Mouse (Mus musculus) lung, embryonic 16.5 days (tissue): Measurements from ENCODE around the gene Tspan10. TPM values are rescaled to one million over a fixed set of nuclear protein-coding genes. Genes with fewer than 3 reads are reported as not detected.

Experiments used
- ATAC-seq: fragments of 200-750 bp; cut with Nextera tagmentation; 2 replicates; pipeline ENCODE4 v1.8.0; 2017; ENCODE audit warnings: low read depth, mild to moderate bottlenecking, moderate library complexity
- H3K27ac ChIP-seq: fragments of 300-500 bp; sonication (generic); 2 replicates; pipeline ENCODE4 v1.5.1; 2014; ENCODE audit warnings: mild to moderate bottlenecking, control low read depth, low read length
- H3K27me3 ChIP-seq: fragments of 300-500 bp; sonication (generic); 2 replicates; pipeline ENCODE4 v1.6.1; 2014; ENCODE audit warnings: low read depth, low read length, mixed read lengths; ENCODE audit not compliant: control insufficient read depth, insufficient read depth
- H3K36me3 ChIP-seq: fragments of 300-500 bp; sonication (generic); 2 replicates; pipeline ENCODE4 v1.6.1; 2014; ENCODE audit warnings: low read length; ENCODE audit not compliant: control insufficient read depth, insufficient read depth
- H3K4me1 ChIP-seq: fragments of 300-500 bp; sonication (generic); replicated peaks from 2 replicates; pipeline ENCODE4 v1.6.1; 2014; ENCODE audit warnings: low read length, mixed read lengths; ENCODE audit not compliant: control insufficient read depth, insufficient read depth
- H3K4me2 ChIP-seq: fragments of 300-500 bp; sonication (generic); 2 replicates; pipeline ENCODE4 v1.6.1; 2014; ENCODE audit warnings: low read depth, low read length, control low read depth
- H3K4me3 ChIP-seq: fragments of 300-500 bp; sonication (generic); 2 replicates; pipeline ENCODE4 v1.5.1; 2014; ENCODE audit warnings: mild to moderate bottlenecking, low read length, control low read depth
- H3K9ac ChIP-seq: fragments of 300-500 bp; sonication (generic); 2 replicates; pipeline ENCODE4 v1.6.1; 2014; ENCODE audit warnings: low read length, control low read depth
- H3K9me3 ChIP-seq: fragments of 300-500 bp; sonication (generic); 2 replicates; pipeline ENCODE4 v1.6.1; 2016; ENCODE audit warnings: low read length; ENCODE audit not compliant: control insufficient read depth
- whole genome bisulfite sequencing: fragments of 180-500 bp; shearing (Covaris S2); extraction: QIAGEN DNeasy Blood & Tissue Kit; methylation state at CpG from one replicate; pipeline ENCODE4 v1.1.7; 2014; 5-methylcytosine and 5-hydroxymethylcytosine counted together
- polyA plus RNA-seq: library from polyadenylated mRNA; unstranded; fragments of >200 nt; fragmentation: Nextera tagmentation; extraction: Ambion mirVana; gene quantifications from 2 replicates; pipeline ENCODE4 v1.2.1, GENCODE M21; 2015

The Tspan10 gene
- polyA plus RNA-seq, 1 experiment from 2014 or later, result not detected

DNA sequence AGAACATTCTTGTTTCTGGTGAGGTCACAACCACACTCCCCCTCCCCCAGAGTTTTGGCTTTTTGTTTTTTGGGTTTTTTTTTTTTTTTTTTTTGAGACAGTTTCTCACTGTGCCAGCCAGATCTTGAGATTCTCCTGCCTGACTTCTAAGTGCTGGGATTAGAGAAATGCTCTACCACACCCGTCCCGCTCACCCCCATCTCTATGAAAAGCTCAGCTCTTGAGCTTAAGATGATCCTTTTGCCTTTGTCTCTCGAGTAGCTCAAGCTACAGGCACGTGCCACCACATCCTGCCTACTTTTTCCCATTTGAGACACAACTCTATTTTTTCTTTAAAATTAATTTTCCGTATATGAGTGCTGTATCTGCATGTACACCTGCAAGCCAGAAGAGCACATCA lies 21.9 kb downstream of the Tspan10 start:
- Histone ChIP-seq H3K27me3 (no peaks in the 10 kb centered on the region), H3K36me3 (peaks cover 9% of the 10 kb centered on the region), H3K27ac (no peak overlapping the region), H3K9me3 (no peaks in the 10 kb centered on the region), H3K9ac (no peak overlapping the region), H3K4me3 (no peak overlapping the region), H3K4me1 (peaks cover 16% of the 10 kb centered on the region), H3K4me2 (no peak overlapping the region)
- 79% methylated on average over 5 of the region's 5 CpGs for WGBS
- no peak for ATAC-seq

DNA sequence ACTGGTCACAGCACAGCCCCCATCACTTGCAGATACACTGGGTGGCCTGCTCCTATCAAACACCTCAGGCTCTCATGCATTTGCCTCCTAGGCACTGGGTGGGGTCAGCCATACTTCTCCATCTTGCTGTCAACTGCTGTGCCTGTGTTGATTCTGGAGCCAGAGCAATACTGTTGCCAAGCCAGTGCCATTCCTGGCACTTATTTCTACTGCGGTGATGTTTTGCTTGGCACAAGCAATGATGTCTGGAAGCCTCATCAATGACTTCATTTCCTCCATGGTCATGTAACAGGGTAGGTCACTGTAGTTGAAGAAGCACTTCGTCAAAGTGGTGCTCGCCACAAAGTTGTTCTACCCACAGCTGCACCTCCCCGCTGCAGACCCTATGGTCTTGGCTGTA lies 23.1 kb downstream of the Tspan10 start:
- Histone ChIP-seq H3K9ac (no peak overlapping the region), H3K36me3 (0 out of 2 replicates have a peak, but pooled peaks cover 2% of the 10 kb centered on the region), H3K27ac (no peak overlapping the region), H3K4me3 (no peak overlapping the region), H3K4me2 (no peak overlapping the region), H3K4me1 (peaks cover 16% of the 10 kb centered on the region), H3K27me3 (no peaks in the 10 kb centered on the region), H3K9me3 (no peaks in the 10 kb centered on the region)
- WGBS, result 87% methylated on average over 4 of the region's 4 CpGs
- no peak for ATAC-seq

DNA sequence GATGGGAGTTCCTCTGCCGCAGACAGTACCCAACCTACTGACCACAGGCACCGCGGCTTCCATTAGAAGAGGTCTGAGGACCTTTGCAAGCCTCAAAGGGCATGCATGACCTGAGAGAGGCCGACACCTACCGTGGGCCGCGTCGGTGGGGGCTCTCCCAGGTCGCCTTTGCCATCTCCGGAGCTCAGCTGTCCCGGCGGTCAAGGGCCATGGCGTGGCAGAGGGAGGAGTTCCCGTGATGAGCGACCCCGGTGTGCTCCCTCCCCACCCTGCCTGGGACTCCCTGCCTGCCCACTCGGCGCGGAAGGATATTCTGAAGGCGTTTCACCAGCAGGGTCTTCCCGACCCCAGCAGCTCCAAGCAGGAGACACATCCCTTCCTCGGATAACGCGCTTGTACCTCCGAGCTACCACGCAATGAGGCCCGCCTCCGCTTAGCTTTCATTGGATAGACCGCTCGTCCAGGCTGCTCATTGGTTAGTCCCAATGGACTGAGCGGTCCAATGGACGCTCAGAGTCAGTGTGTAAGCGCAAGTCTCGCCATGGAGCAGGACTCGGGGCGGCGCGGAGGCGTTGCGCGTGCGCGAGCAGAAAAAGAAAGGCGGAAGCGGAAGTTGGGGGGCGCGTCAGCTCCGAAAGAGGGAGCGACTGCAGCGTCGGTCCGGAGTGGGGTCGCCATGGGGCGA lies 24.7 kb downstream of the Tspan10 start, which contains the start of gene Arl16:
TSS of gene Arl16 (minus strand) at position 557 of the 685 bp plus-strand sequence.
- Histone ChIP-seq H3K27ac (peak within 1 kb of the TSS; percentile 65), H3K9ac (peak within 1 kb of the TSS; percentile 90), H3K36me3 (peaks cover 10% of the 10 kb centered on the region), H3K4me2 (peak within 1 kb of the TSS; percentile 94), H3K27me3 (no peaks in the 10 kb centered on the region), H3K4me1 (peaks cover 16% of the 10 kb centered on the region), H3K9me3 (no peaks in the 10 kb centered on the region), H3K4me3 (peak within 1 kb of the TSS; percentile 96)
- peak; percentile 100 for ATAC-seq
- WGBS, result under 1% methylated on average over 51 of the region's 54 CpGs

DNA sequence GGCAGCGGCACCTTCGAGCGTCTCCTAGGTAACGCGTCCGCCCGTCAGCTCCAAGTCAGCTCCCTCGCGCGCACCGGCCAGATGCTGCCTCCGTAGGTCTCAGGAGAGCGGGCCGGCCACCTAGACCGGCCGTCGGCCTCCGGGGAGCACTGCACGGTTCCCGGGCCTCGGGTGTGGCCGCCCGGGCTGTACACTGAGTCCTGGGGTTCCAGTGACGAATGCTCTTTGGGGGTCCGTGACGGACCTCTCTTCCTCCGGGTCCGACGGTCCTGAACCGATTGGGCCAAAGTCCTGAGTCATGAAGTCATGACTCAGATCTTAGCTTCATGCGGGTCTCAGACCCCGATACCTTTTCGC lies 25.3 kb downstream of the Tspan10 start:
- H3K4me2 ChIP-seq, result peak overlapping the region; percentile 92
- peak overlapping the region; percentile 33; the same call in 1 of the 2 replicates for H3K27ac ChIP-seq
- peaks cover 16% of the 10 kb centered on the region for H3K4me1 ChIP-seq
- ATAC-seq, result no peak
- no peaks in the 10 kb centered on the region for H3K27me3 ChIP-seq
- WGBS, result under 1% methylated on average over 33 of the region's 33 CpGs
- H3K4me3 ChIP-seq, result peak overlapping the region; percentile 96
- peaks cover 10% of the 10 kb centered on the region for H3K36me3 ChIP-seq
- H3K9me3 ChIP-seq, result no peaks in the 10 kb centered on the region
- peak overlapping the region; percentile 90 for H3K9ac ChIP-seq

DNA sequence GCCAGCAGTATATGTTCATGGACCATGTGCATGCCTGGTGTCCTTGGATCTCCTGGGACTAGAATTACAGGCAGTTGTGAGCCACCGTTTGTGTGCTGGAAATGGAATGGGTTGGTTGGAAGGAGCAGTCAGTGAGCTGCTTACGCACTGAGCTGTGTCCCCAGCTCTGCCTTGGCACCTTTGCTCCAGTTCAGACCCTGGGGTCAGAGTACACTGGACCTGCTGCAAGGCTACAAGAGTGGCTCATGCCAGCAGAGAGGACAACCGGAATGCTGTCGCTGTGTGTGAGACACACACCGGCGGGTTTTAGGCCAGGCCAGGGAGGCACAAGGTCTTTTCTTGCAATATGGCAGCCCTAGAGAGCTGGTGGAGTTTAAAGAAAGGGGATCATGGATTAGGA lies 29.6 kb downstream of the Tspan10 start:
- Histone ChIP-seq H3K9ac (no peak overlapping the region), H3K36me3 (peaks cover 27% of the 10 kb centered on the region), H3K9me3 (no peaks in the 10 kb centered on the region), H3K27me3 (no peaks in the 10 kb centered on the region), H3K4me2 (no peak overlapping the region), H3K4me3 (no peak overlapping the region), H3K4me1 (peaks cover 7% of the 10 kb centered on the region), H3K27ac (no peak overlapping the region)
- no peak for ATAC-seq
- WGBS, result 91% methylated on average over 6 of the region's 6 CpGs

DNA sequence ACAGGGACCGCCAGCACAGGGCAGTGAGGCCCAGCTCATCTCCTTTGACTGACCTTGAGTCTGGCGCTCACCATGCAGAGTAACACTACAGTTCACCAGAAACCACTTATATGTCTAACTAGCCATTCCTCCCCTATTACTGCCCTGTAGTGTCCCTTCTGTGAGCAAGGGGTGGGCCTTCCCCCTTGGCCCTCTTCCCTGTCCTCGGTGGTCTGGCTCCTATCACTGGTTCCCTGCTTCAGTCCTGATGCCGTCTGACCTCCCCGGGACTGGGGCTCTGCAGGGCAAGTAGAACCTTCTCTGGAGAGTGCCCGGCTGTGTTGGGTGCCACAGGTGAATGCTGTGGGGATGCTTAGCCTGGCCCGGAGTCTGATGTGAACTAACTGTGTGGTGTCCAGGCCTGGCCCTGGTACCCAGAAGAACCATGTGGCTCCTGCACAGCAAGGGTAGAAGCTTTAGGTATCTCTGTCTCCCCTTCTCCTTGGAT lies 41.0 kb downstream of the Tspan10 start:
- Histone ChIP-seq H3K4me2 (peak overlapping the region; percentile 95), H3K9me3 (no peaks in the 10 kb centered on the region), H3K9ac (peak overlapping the region; percentile 89), H3K36me3 (peaks cover 41% of the 10 kb centered on the region), H3K4me1 (peaks cover 15% of the 10 kb centered on the region), H3K27me3 (no peaks in the 10 kb centered on the region), H3K27ac (peak overlapping the region; percentile 68; the same call in 1 of the 2 replicates), H3K4me3 (peak overlapping the region; percentile 96)
- ATAC-seq, result no peak
- WGBS, result 81% methylated on average over 7 of the region's 7 CpGs

DNA sequence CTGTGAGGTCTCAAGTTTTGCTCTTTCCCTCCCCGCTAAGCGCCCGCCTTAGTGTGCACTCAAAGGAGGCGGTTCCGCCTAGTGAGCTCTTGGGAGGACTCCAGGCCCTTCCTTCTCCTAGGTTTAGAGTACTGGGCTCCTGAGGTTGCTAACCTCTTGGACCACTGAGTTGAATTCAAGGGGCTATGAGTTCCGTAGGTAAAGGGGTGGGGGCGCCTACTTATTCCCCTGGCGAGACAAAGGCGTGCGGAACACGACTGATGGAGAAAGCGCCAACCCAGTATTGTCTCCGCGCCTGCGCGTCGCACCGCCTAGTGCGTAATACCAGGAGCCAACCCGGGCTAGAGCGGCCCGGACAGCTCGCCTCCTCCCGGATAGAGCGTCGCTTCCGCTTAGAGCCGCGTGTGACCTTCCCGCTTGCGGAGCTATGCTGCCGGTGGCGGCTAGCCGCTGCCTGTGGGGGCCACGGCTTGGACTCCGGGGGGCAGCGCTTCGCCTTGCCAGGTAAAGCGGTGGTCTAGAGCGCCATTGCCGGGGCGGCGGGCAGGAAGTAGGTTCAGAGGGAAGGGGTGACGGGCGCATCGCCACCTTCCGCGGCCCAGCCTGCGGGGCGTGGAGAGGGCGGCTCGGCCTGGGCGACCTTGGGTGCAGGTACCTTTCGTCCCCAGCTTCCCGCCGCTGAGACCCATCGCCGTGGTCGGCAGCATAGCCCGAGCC lies 42.0 kb downstream of the Tspan10 start, which contains the start of gene Mrpl12:
TSS of gene Mrpl12 (plus strand) at position 349 of the 717 bp plus-strand sequence.
- peaks cover 32% of the 10 kb centered on the region for H3K36me3 ChIP-seq
- peak within 1 kb of the TSS; percentile 96 for H3K4me3 ChIP-seq
- H3K27me3 ChIP-seq, result no peaks in the 10 kb centered on the region
- no peaks in the 10 kb centered on the region for H3K9me3 ChIP-seq
- ATAC-seq, result peak; percentile 97
- under 1% methylated on average over 60 of the region's 60 CpGs for WGBS
- H3K4me2 ChIP-seq, result peak within 1 kb of the TSS; percentile 95
- peak within 1 kb of the TSS; percentile 89 for H3K9ac ChIP-seq
- H3K27ac ChIP-seq, result peak within 1 kb of the TSS; percentile 68
- peaks cover 17% of the 10 kb centered on the region for H3K4me1 ChIP-seq

DNA sequence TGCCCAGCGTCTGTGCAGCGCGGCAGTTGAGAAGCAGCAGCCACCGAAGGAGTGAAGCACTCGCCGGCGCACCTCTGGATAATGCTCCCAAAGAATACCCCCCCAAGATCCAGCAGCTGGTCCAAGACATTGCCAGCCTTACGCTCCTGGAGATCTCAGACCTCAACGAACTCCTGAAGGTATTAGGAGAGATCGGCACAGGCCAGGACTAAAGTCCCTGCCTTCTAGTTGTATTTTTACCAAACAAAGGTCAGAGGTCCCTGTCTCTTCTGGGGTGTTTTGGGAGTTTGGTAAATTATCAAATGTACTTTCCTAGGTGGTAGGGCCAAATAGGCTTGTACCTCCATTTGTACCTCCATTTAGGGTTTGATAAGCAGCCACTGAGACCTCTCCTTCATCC lies 42.8 kb downstream of the Tspan10 start:
- Histone ChIP-seq H3K36me3 (peaks cover 26% of the 10 kb centered on the region), H3K27ac (no peak overlapping the region), H3K9ac (peak overlapping the region; percentile 89), H3K27me3 (no peaks in the 10 kb centered on the region), H3K4me3 (peak overlapping the region; percentile 96), H3K4me2 (peak overlapping the region; percentile 95), H3K4me1 (peaks cover 19% of the 10 kb centered on the region), H3K9me3 (no peaks in the 10 kb centered on the region)
- 5% methylated on average over 10 of the region's 10 CpGs for WGBS
- no peak for ATAC-seq

DNA sequence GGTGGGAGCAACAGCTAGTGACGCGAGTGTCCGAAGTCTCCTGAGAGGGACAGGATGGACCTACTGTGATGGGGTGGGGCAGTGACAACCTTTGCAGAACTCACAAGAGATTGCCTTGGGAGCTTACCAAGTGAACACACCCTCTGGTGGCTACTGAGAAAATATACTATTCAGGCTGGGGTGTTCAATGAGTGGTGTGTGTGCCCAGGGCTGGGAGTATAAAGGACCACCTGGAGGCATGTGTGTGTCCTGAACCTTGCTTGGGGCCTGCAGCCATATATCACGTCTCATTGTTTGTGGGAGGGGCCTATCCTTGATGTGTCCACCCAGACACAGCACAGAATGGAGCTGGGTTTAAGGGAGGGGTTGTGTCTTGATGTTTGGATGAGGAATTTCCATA lies 46.1 kb downstream of the Tspan10 start:
- Histone ChIP-seq H3K4me3 (no peak overlapping the region), H3K4me2 (no peak overlapping the region), H3K27ac (no peak overlapping the region), H3K9me3 (no peaks in the 10 kb centered on the region), H3K9ac (no peak overlapping the region), H3K4me1 (peaks cover 34% of the 10 kb centered on the region), H3K36me3 (peaks cover 11% of the 10 kb centered on the region), H3K27me3 (no peaks in the 10 kb centered on the region)
- WGBS, result 71% methylated on average over 4 of the region's 4 CpGs
- no peak for ATAC-seq
